Mouse (Mus musculus): ENCODE results near the gene Vash1. TPM values are rescaled to one million over a fixed set of nuclear protein-coding genes. Genes with fewer than 3 reads are reported as not detected.

The Vash1 gene
- total and polyA plus RNA-seq, 3 experiments, result 1.1 to 2.7 (median 2.2) TPM

DNA sequence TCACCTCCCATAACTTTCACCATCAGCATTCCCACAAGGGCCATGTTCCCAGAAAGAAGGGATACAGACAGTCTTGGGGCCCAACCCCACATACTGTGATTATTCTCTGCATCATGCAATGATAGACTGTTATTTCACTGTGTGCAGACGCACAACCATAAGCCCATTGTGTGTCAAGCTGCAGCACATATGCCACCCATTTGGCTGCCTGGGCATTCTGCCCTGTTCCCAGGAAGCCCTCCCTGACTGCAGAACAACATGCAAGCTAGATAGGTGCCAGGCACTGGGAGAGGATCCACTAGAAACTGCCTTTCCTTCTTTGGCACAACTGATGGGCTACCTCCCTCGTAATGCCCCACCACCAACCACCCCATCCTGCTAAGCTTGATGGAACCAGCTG is 10.1 kb upstream of the Vash1 start:
- DNase-seq (ENCODE audit: extremely low read depth), result no peak
- dilution Hi-C loops (cut with MboI; ENCODE audit: extremely low pct_ligation_motif_present, extremely low pct_unique_long_range_greater_than_20kb, low sequenced_read_pairs) (no loop called here), in situ Hi-C loops (cut with MboI; ENCODE audit: low pct_ligation_motif_present, low pct_unique_long_range_greater_than_20kb, low sequenced_read_pairs) (no loop called here)
- no peak overlapping the region for H3K4me3 ChIP-seq (replicated peaks in 1 of 3; ENCODE audit: low read depth in 2 of 3, low read length in 2 of 3, poor library complexity in 1 of 3)
- no peaks in the 10 kb centered on the region for H3K79me2 ChIP-seq (replicated peaks; ENCODE audit: control insufficient read depth, extremely low read depth, insufficient read depth, poor library complexity, severe bottlenecking)
- no peaks in the 10 kb centered on the region for H3K27me3 ChIP-seq (replicated peaks)
- H3K27ac ChIP-seq (ENCODE audit: insufficient read depth, low read depth), result no peak overlapping the region
- no peaks in the 10 kb centered on the region for H3K9me3 ChIP-seq (replicated peaks; ENCODE audit: low read length)
- no peak for TF ChIP-seq MAX (IDR thresholded peaks at IDR 0.05; ENCODE audit: low read length)
- TF ChIP-seq RAD21 (IDR thresholded peaks at IDR 0.05; ENCODE audit: low read depth, low read length), result no peak
- no peak for TF ChIP-seq NRF1 (IDR thresholded peaks at IDR 0.05; ENCODE audit: low read depth, low read length)
- no peak for TF ChIP-seq CHD2 (IDR thresholded peaks at IDR 0.05; ENCODE audit: low read length)
- TF ChIP-seq MAZ (IDR thresholded peaks at IDR 0.05; ENCODE audit: low read depth, low read length), result no peak
- no peak for TF ChIP-seq IRF4 (IDR thresholded peaks at IDR 0.05; ENCODE audit: low read depth, low read length)
- TF ChIP-seq KAT2A (IDR thresholded peaks at IDR 0.05; ENCODE audit: insufficient replicate concordance, low read length), result no peak
- no peak for TF ChIP-seq RCOR1 (conservative IDR thresholded peaks at IDR 0.05; ENCODE audit: low read depth, low read length)
- TF ChIP-seq USF1 (IDR thresholded peaks at IDR 0.05; ENCODE audit: low read depth, low read length), result no peak
- TF ChIP-seq POLR2A (IDR thresholded peaks at IDR 0.05; ENCODE audit: low read depth, low read length), result no peak
- TF ChIP-seq PAX5 (IDR thresholded peaks at IDR 0.05; ENCODE audit: low read length), result no peak
- TF ChIP-seq ZC3H11A (IDR thresholded peaks at IDR 0.05; ENCODE audit: low read depth, low read length), result no peak
- TF ChIP-seq ELF1 (IDR thresholded peaks at IDR 0.05; ENCODE audit: low read depth, low read length), result no peak
- TF ChIP-seq CHD1 (IDR thresholded peaks at IDR 0.05; ENCODE audit: low read depth, low read length), result no peak
- no peaks in the 10 kb centered on the region for H3K36me3 ChIP-seq (replicated peaks in 1 of 2; ENCODE audit: control insufficient read depth in 1 of 2, insufficient read depth in 1 of 2, low read length in 1 of 2)
- H3K9ac ChIP-seq (ENCODE audit: insufficient read depth, low read depth), result no peak overlapping the region
- H3K4me1 ChIP-seq (ENCODE audit: control insufficient read depth in 1 of 2, insufficient read depth in 2 of 2), result peaks cover 2 to 15% of the 10 kb centered on the region in 2 experiments; a peak in 1 of 4 replicates
- no peak overlapping the region for H3K4me2 ChIP-seq (ENCODE audit: insufficient read depth, low read depth, poor library complexity, severe bottlenecking)

DNA sequence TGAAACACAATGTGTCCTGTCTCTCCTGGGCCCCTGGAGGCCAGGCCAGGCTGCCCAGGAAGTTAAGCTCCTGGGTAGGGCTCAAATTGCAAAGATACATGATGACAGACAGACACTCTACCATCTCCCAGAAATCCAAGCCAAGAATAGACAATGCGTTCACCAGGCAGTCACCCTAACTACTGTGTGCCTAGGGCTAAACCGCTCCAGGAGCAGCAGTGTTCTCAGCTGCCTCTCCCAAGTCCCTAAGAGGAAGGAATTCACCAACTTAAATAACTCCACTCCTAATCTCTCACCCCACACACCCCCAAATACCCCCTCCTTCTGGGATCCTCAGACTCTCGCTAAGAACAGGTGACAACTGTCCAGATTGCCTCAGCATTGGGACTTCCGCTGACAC is 6.4 kb upstream of the Vash1 start:
- TF ChIP-seq PAX5 (IDR thresholded peaks at IDR 0.05; ENCODE audit: low read length) (no peak), NELFE (IDR thresholded peaks at IDR 0.05; ENCODE audit: low read depth, low read length) (no peak), MXI1 (IDR thresholded peaks at IDR 0.05; ENCODE audit: low read depth, low read length) (no peak), KAT2A (IDR thresholded peaks at IDR 0.05; ENCODE audit: insufficient replicate concordance, low read length) (no peak), USF1 (IDR thresholded peaks at IDR 0.05; ENCODE audit: low read depth, low read length) (no peak), E2F4 (IDR thresholded peaks at IDR 0.05; ENCODE audit: insufficient replicate concordance, low read depth, low read length) (no peak), MEF2A (IDR thresholded peaks at IDR 0.05; ENCODE audit: borderline replicate concordance, low read depth, low read length) (no peak), ETS1 (conservative IDR thresholded peaks at IDR 0.05; ENCODE audit: low read depth, low read length) (no peak), ZMIZ1 (IDR thresholded peaks at IDR 0.05; ENCODE audit: low read depth, low read length) (no peak), POLR2AphosphoS2 (IDR thresholded peaks at IDR 0.05; ENCODE audit: low read depth, low read length) (no peak), ZC3H11A (IDR thresholded peaks at IDR 0.05; ENCODE audit: low read depth, low read length) (no peak)
- peaks cover 7% of the 10 kb centered on the region for H3K9me3 ChIP-seq (replicated peaks; ENCODE audit: low read length)
- no peak overlapping the region for H3K4me2 ChIP-seq (ENCODE audit: insufficient read depth, low read depth, poor library complexity, severe bottlenecking)
- H3K4me3 ChIP-seq (replicated peaks in 1 of 3; ENCODE audit: low read depth in 2 of 3, low read length in 2 of 3, poor library complexity in 1 of 3), result no peak overlapping the region
- H3K4me1 ChIP-seq (ENCODE audit: control insufficient read depth in 1 of 2, insufficient read depth in 2 of 2), result peaks cover 2 to 26% of the 10 kb centered on the region in 2 experiments; a peak in 2 of 4 replicates
- dilution Hi-C loops (cut with MboI; ENCODE audit: extremely low pct_ligation_motif_present, extremely low pct_unique_long_range_greater_than_20kb, low sequenced_read_pairs) (no loop called here), in situ Hi-C loops (cut with MboI; ENCODE audit: low pct_ligation_motif_present, low pct_unique_long_range_greater_than_20kb, low sequenced_read_pairs) (no loop called here)
- no peaks in the 10 kb centered on the region for H3K36me3 ChIP-seq (replicated peaks in 1 of 2; ENCODE audit: control insufficient read depth in 1 of 2, insufficient read depth in 1 of 2, low read length in 1 of 2)
- no peaks in the 10 kb centered on the region for H3K79me2 ChIP-seq (replicated peaks; ENCODE audit: control insufficient read depth, extremely low read depth, insufficient read depth, poor library complexity, severe bottlenecking)
- H3K27ac ChIP-seq (ENCODE audit: insufficient read depth, low read depth), result no peak overlapping the region
- H3K9ac ChIP-seq (ENCODE audit: insufficient read depth, low read depth), result no peak overlapping the region
- no peaks in the 10 kb centered on the region for H3K27me3 ChIP-seq (replicated peaks)
- no peak for DNase-seq (ENCODE audit: extremely low read depth)
